Mouse (Mus musculus) intestine, embryonic 15.5 days (tissue): ENCODE data around the gene Ciao2b. TPM values are rescaled to one million over a fixed set of nuclear protein-coding genes. Genes with fewer than 3 reads are reported as not detected.
A peak's percentile ranks its signal among the peaks of the same experiment; 100 is the strongest.
"Not testable (repeated sequence)": the region's sequence is repeated elsewhere in the genome, so short reads cannot be mapped to it uniquely, and the experiment has no call there.

Experiments
- ATAC-seq: fragments of 200-750 bp; cut with Nextera tagmentation; 2 replicates; pipeline ENCODE4 v1.8.0; 2017; ENCODE audit warnings: moderate TSS enrichment, moderate library complexity
- H3K27ac ChIP-seq: fragments of 300-500 bp; sonication (generic); 2 replicates; pipeline ENCODE4 v1.5.1; 2015; ENCODE audit warnings: mild to moderate bottlenecking, inconsistent platforms
- H3K27me3 ChIP-seq: fragments of 300-500 bp; sonication (generic); replicated peaks from 2 replicates; pipeline ENCODE4 v1.6.1; 2015; ENCODE audit warnings: inconsistent platforms
- H3K36me3 ChIP-seq: fragments of 300-500 bp; sonication (generic); 2 replicates; pipeline ENCODE4 v1.6.1; 2015; ENCODE audit warnings: inconsistent platforms
- H3K4me1 ChIP-seq: fragments of 300-500 bp; sonication (generic); replicated peaks from 2 replicates; pipeline ENCODE4 v1.6.1; 2015; ENCODE audit warnings: inconsistent platforms
- H3K4me2 ChIP-seq: fragments of 300-500 bp; sonication (generic); replicated peaks from 2 replicates; pipeline ENCODE4 v1.6.1; 2015; ENCODE audit warnings: mild to moderate bottlenecking, inconsistent platforms
- H3K4me3 ChIP-seq: fragments of 300-500 bp; sonication (generic); replicated peaks from 2 replicates; pipeline ENCODE4 v1.5.1; 2015; ENCODE audit warnings: inconsistent platforms
- H3K9ac ChIP-seq: fragments of 300-500 bp; sonication (generic); 2 replicates; pipeline ENCODE4 v1.6.1; 2015; ENCODE audit warnings: inconsistent platforms
- H3K9me3 ChIP-seq: fragments of 300-500 bp; sonication (generic); 2 replicates; pipeline ENCODE4 v1.6.1; 2016; ENCODE audit warnings: inconsistent platforms
- WGBS: fragments of 180-500 bp; shearing (Covaris S2); methylation state at CpG from one replicate; pipeline ENCODE4 v1.1.7; 2015; 5-methylcytosine and 5-hydroxymethylcytosine counted together
- polyA plus RNA-seq: library from polyadenylated mRNA; unstranded; fragments of >200 nt; fragmentation: Nextera tagmentation; extraction: Ambion mirVana; gene quantifications from 2 replicates; pipeline ENCODE4 v1.2.1, GENCODE M21; 2015

Gene Ciao2b
- polyA plus RNA-seq = 93.2 and 101 TPM in 2 replicates

DNA sequence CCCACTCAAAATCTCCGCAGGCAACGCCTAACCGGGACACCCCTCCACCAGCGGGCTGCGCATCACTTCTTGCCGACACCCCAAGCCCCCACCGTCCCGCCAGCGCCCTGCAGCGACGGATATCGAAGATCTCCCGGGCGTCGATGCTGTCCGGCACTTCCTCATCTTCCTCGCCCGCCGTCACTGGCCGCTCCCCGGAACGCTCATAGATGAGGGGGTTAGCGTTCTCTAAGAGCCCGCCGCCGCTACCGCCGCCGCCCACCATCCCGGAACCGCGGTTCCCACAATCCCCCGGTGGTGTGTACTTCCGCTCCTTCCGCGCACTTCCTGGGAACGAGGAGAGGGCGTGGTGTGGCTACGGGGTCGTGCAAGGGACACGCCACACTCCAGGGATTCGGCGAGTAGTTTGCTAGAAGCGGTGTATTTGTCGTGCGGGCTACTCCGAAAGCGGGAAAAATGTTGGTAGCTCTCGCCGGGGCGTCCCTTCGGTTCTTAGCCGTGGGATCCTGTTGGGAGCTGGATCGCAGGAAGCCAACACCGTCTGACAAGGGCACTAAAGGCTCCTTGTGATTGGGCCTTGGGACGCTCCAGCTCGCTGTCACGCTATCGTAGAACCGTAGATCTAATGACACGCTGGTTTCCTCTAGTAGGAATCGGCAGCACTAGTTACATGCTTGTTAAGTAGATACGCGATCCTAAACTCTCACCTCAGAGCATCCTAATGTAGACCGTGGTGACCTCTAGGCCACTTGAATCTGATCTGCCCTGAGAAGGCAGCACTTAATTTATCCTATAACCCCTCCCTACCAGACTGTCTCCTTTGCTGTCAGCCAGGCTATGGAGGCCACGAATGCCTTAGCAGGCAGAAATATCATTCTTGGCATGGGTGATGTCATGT lies at the start of gene Ciao2b:
TSS of gene Ciao2b (minus strand) at position 540 of the 898 bp plus-strand sequence.
- Histone ChIP-seq H3K4me1 (peaks cover 15% of the 10 kb centered on the region), H3K9ac (peak within 1 kb of the TSS; percentile 82), H3K9me3 (no peaks in the 10 kb centered on the region), H3K36me3 (no peaks in the 10 kb centered on the region), H3K27me3 (no peaks in the 10 kb centered on the region), H3K27ac (peak within 1 kb of the TSS; percentile 72), H3K4me2 (peak within 1 kb of the TSS; percentile 86), H3K4me3 (peak within 1 kb of the TSS; percentile 86)
- ATAC-seq = peak; percentile 97
- under 1% methylated on average over 66 of the region's 66 CpGs for WGBS

DNA sequence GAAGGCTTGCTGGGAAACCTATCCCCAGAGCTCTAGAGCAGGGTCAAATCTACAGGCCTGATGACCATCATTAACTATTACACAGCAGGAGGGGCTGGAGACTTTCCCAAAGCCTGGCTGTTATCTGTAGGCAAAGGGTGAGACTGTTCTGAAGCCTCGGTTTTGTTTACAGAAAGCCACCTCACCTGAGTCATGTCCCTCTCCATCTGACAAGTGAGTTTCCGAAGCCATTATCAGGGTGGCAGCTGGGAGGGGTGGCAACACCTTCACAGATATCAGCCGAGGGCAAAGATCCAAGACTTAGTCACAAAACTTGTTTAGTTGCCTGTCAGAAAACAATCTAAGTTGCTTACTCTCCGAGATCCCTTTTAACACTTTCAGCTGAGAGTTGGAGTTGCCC lies 46.7 kb upstream of the Ciao2b start:
- peak; percentile 75 for ATAC-seq
- Histone ChIP-seq H3K27me3 (no peaks in the 10 kb centered on the region), H3K4me3 (no peak overlapping the region), H3K4me1 (no peaks in the 10 kb centered on the region), H3K27ac (no peak overlapping the region), H3K9ac (no peak overlapping the region), H3K36me3 (no peaks in the 10 kb centered on the region), H3K4me2 (no peak overlapping the region), H3K9me3 (no peaks in the 10 kb centered on the region)
- WGBS = 48% methylated on average over 4 of the region's 4 CpGs

- no peaks in the 10 kb centered on the region for H3K36me3 ChIP-seq
- no peak overlapping the region for H3K27ac ChIP-seq
- H3K4me1 ChIP-seq = no peaks in the 10 kb centered on the region
- no peaks in the 10 kb centered on the region for H3K9me3 ChIP-seq
- H3K4me3 ChIP-seq = no peak overlapping the region
- H3K4me2 ChIP-seq = no peak overlapping the region
- ATAC-seq = no peak
- no peaks in the 10 kb centered on the region for H3K27me3 ChIP-seq
- WGBS = 76% methylated on average over 4 of the region's 4 CpGs
- H3K9ac ChIP-seq = no peak overlapping the region
Measured at GRCm38 (mm10) chr8:104655614-104656013, 13.8 kb upstream of the Ciao2b start.

DNA sequence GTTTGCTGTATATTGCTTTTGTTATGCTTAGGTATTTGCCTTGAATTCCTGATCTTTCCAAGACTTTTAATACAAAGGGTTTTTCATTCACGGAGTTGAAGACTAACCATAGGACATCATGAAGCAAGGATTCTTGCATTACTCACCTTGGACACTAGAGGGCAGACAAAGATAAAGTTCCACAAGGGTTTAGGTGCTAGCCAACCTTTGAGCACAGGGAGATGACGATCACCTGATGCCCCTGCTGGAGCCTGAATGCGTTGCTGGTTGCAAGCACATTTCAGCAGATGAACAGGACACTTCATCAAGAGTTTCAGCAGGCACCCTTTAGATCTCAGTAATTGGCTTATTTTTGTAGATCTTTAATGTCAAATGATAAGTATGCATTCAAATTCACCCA lies 13.2 kb upstream of the Ciao2b start:
- H3K36me3 ChIP-seq = no peaks in the 10 kb centered on the region
- no peaks in the 10 kb centered on the region for H3K4me1 ChIP-seq
- no peak overlapping the region for H3K4me2 ChIP-seq
- 2% methylated on average over 3 of the region's 3 CpGs for WGBS
- no peaks in the 10 kb centered on the region for H3K27me3 ChIP-seq
- ATAC-seq = peak; percentile 79
- no peaks in the 10 kb centered on the region for H3K9me3 ChIP-seq
- H3K9ac ChIP-seq = no peak overlapping the region
- no peak overlapping the region for H3K4me3 ChIP-seq
- no peak overlapping the region for H3K27ac ChIP-seq

- not testable (repeated sequence) for ATAC-seq, H3K27ac ChIP-seq, H3K9me3 ChIP-seq, H3K4me2 ChIP-seq, H3K9ac ChIP-seq, H3K27me3 ChIP-seq, H3K36me3 ChIP-seq, H3K4me3 ChIP-seq
- 73% methylated on average over 3 of the region's 3 CpGs for WGBS
- peaks cover 15% of the 10 kb centered on the region for H3K4me1 ChIP-seq
Measured at GRCm38 (mm10) chr8:104644187-104644586, 2.4 kb upstream of the Ciao2b start.

DNA sequence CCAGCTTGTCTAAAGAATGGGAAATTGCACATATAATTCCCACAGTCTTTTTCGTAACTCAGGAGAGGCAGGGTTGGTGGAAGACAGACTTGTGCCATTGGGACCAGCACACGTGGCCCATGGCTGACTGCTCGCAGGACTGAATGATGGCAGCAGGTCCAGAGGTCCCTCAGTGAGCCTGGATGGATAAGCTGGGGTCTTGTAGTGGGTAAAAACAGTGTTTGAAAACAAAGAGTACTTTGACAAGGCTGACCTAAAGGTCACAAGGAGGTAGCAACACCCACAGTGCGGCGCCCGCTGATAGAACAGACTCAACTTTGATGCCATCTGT lies 524 bp upstream of the Ciao2b start:
- peak; percentile 23 for ATAC-seq
- Histone ChIP-seq H3K27me3 (no peaks in the 10 kb centered on the region), H3K9me3 (no peaks in the 10 kb centered on the region), H3K4me3 (peak overlapping the region; percentile 86), H3K4me1 (peaks cover 15% of the 10 kb centered on the region), H3K4me2 (peak overlapping the region; percentile 86), H3K9ac (peak overlapping the region; percentile 82), H3K36me3 (no peaks in the 10 kb centered on the region), H3K27ac (peak overlapping the region; percentile 72)
- 76% methylated on average over 6 of the region's 6 CpGs for WGBS

DNA sequence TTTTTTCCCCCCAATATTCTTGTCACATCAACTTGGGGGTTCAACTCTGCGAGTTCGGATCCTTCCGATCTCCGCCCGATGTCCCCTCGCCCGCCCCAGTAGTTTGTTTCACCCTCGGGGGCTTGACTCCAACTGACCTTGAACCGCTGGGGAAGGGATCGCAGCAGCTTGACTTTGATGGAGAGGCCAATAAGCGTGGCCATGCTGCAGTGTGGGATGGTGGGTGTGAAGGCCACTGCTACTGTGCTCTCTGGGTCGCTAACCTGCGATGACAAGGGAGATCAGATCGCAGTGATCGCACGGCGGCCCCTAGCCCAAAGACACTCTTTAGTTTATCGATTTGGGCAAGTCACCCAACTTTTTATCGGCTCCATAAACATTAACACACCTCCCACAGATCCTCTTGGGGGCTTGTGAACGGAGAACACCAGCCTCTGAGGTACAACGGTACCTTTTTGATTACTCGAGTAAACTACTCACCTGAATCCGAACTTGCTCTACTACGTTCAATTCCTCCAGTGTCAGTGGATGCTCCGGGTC lies 864 bp downstream of the Ciao2b start:
- Histone ChIP-seq H3K27me3 (no peaks in the 10 kb centered on the region), H3K36me3 (no peaks in the 10 kb centered on the region), H3K27ac (peak overlapping the region; percentile 72; the same call in 1 of the 2 replicates), H3K4me1 (peaks cover 15% of the 10 kb centered on the region), H3K9ac (peak overlapping the region; percentile 82), H3K4me2 (peak overlapping the region; percentile 86), H3K9me3 (no peaks in the 10 kb centered on the region), H3K4me3 (peak overlapping the region; percentile 86)
- peak; percentile 26; the same call in 1 of the 2 replicates for ATAC-seq
- WGBS = 8% methylated on average over 25 of the region's 25 CpGs

- no peak for ATAC-seq
- Histone ChIP-seq H3K27me3 (no peaks in the 10 kb centered on the region), H3K36me3 (no peaks in the 10 kb centered on the region), H3K4me2 (peak overlapping the region; percentile 86), H3K4me3 (peak overlapping the region; percentile 86; the same call in 1 of the 2 replicates), H3K27ac (no peak overlapping the region), H3K9ac (no peak overlapping the region), H3K9me3 (no peaks in the 10 kb centered on the region), H3K4me1 (peaks cover 15% of the 10 kb centered on the region)
- 77% methylated on average over 7 of the region's 7 CpGs for WGBS
Measured at GRCm38 (mm10) chr8:104640241-104640640, 1.5 kb downstream of the Ciao2b start.

DNA sequence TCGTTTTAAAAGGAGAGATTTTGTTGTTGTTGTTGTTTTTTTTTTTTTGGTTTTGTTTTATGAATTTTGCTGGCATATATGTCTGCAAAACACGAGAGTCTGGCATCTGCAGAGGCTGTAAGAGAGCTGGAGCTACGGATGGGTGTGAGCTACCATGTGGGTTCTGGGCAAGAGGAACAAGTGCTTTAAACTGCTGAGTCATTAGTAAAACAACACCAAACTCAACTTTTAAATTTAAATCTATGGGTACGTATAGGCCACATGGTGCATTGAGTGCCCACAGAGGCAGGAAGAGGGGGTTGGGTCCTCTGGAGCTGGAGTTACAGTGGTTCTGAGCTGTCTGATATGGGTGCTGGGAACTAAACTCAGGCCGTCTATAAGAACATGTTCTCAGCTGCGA lies 3.8 kb downstream of the Ciao2b start:
- no peaks in the 10 kb centered on the region for H3K36me3 ChIP-seq
- H3K4me2 ChIP-seq = no peak overlapping the region
- peaks cover 15% of the 10 kb centered on the region for H3K4me1 ChIP-seq
- no peak overlapping the region for H3K4me3 ChIP-seq
- no peaks in the 10 kb centered on the region for H3K9me3 ChIP-seq
- WGBS = 88% methylated on average over 6 of the region's 6 CpGs
- H3K27ac ChIP-seq = no peak overlapping the region
- H3K27me3 ChIP-seq = no peaks in the 10 kb centered on the region
- ATAC-seq = no peak
- H3K9ac ChIP-seq = no peak overlapping the region

GRCm38 (mm10) chr8:104635004-104635710 lies 6.6 kb downstream of the Ciao2b start:
- peaks cover 18% of the 10 kb centered on the region for H3K4me1 ChIP-seq
- 86% methylated on average over 3 of the region's 3 CpGs for WGBS
- no peak for ATAC-seq
- H3K27ac ChIP-seq = no peak overlapping the region
- no peaks in the 10 kb centered on the region for H3K9me3 ChIP-seq
- H3K4me3 ChIP-seq = no peak overlapping the region
- no peaks in the 10 kb centered on the region for H3K36me3 ChIP-seq
- no peak overlapping the region for H3K4me2 ChIP-seq
- no peak overlapping the region for H3K9ac ChIP-seq
- peaks cover 7% of the 10 kb centered on the region for H3K27me3 ChIP-seq

DNA sequence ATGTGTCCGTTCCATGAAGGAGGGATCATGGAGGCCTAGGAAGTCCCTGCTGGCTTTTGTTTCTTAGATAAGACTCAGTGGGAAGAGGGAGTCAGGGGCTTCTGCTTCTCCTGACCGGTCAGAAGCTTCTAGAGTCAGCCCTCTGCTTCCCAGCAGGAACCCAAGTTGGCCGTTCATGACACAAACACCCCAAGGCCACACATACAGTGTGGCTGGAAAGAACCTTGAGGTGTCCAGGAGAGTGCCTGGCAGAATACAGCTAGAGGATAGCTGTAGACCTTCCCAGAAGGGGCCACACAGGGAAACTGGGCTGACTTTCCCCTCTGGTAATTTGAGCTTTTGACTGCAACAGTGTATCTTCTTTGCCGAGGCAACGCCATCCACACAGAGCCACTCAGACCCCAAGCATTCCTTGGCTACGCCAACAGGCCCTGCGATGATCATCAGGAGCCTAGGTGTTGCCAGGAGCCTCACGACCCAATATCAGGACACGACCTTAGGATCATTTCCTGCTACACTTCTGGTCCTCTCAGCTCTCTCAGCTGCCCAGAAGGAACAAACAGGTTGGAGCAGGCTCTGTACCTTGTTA lies 8.5 kb downstream of the Ciao2b start:
- peaks cover 15% of the 10 kb centered on the region; the same call in 1 of the 2 replicates for H3K4me1 ChIP-seq
- no peaks in the 10 kb centered on the region for H3K36me3 ChIP-seq
- H3K9ac ChIP-seq = no peak overlapping the region
- H3K9me3 ChIP-seq = no peaks in the 10 kb centered on the region
- peaks cover 14% of the 10 kb centered on the region for H3K27me3 ChIP-seq
- 52% methylated on average over 9 of the region's 9 CpGs for WGBS
- H3K27ac ChIP-seq = no peak overlapping the region
- no peak for ATAC-seq
- H3K4me3 ChIP-seq = no peak overlapping the region
- H3K4me2 ChIP-seq = no peak overlapping the region

DNA sequence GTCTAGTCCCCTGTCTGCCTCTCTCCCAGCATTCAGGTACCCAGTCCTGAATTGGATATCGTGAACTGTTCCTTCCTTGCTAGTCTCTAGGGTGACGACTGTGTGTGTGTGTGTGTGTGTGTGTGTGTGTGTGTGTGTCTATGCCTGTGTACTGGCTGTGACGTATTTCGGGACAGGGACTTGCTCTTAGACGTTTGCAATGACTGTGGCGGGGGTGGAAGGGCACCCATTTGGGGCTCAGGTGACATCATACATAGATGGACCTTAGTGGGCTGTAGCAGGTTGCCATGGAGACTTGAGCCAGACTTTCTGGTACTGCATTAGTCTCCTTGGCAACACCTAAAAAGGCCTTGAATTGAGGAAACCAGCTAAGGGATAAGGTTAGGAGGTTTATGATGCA lies 9.3 kb downstream of the Ciao2b start:
- Histone ChIP-seq H3K9ac (no peak overlapping the region), H3K4me1 (peaks cover 15% of the 10 kb centered on the region; the same call in 1 of the 2 replicates), H3K36me3 (no peaks in the 10 kb centered on the region), H3K9me3 (no peaks in the 10 kb centered on the region), H3K4me3 (no peak overlapping the region), H3K27me3 (peaks cover 14% of the 10 kb centered on the region), H3K27ac (no peak overlapping the region), H3K4me2 (no peak overlapping the region; the same call in 1 of the 2 replicates)
- ATAC-seq = no peak
- WGBS = 71% methylated on average over 6 of the region's 6 CpGs
